Mouse (Mus musculus) neutrophil, adult 5-6 weeks (primary cell): Measurements from ENCODE around the gene Sele. TPM values are rescaled to one million over a fixed set of nuclear protein-coding genes. Genes with fewer than 3 reads are reported as not detected.

ENCODE experiments used
- total RNA-seq: library from RNA; stranded (forward); fragments of 200-1000 nt; gene quantifications from 2 replicates; pipeline ENCODE4 v1.2.3, GENCODE M21; 2017

Gene Sele
- total RNA-seq, 1 experiment from 2014 or later, result 0.70 TPM

Other genes with a start within 250 kb of the Sele start
- 39.1 and 41.1 TPM in 2 replicates for gene Scyl3, start 119.1 kb upstream of the Sele start, total RNA-seq
- gene BC055324, start 53.4 kb upstream of the Sele start, total RNA-seq, result 5.0 and 7.7 TPM in 2 replicates
- 14.5 and 14.7 TPM in 2 replicates for gene Mettl18, start 53.3 kb upstream of the Sele start, total RNA-seq
- 1,314 and 1,317 TPM in 2 replicates for gene Sell, start 13.7 kb downstream of the Sele start, total RNA-seq
- 9.2 and 10.0 TPM in 2 replicates for gene Selp, start 67.0 kb downstream of the Sele start, total RNA-seq
- gene F5, start 103.6 kb downstream of the Sele start, total RNA-seq, result 23.7 and 25.5 TPM in 2 replicates
- gene Slc19a2, start 200.8 kb downstream of the Sele start, total RNA-seq, result 3.7 and 8.1 TPM in 2 replicates
- gene Ccdc181, start 227.4 kb downstream of the Sele start, total RNA-seq, result 10.2 and 11.3 TPM in 2 replicates